Mouse (Mus musculus): ENCODE measurements around the gene Bcan.
A peak's percentile ranks its signal among the peaks of the same experiment; 100 is the strongest.

The Bcan gene

GRCm38 (mm10) chr3:88000181-88000580 lies at the start of gene Bcan:
Gene Bcan (minus strand): TSS chr3:88000230.
- DNase-seq (ENCODE audit: low spot score): no peak

- no peak for DNase-seq (ENCODE audit: low spot score)
These were observed 49.5 kb upstream of the Bcan start for GRCm38 (mm10) chr3:88049532-88049931.

- peak; percentile 93 for DNase-seq (ENCODE audit: low spot score)
These were observed 42.8 kb upstream of the Bcan start, which contains the start of gene Gpatch4 for GRCm38 (mm10) chr3:88042661-88043421. Gene Gpatch4 (plus strand): TSS chr3:88043108.

- no peak for DNase-seq (ENCODE audit: low spot score)
These were observed 35.7 kb upstream of the Bcan start for GRCm38 (mm10) chr3:88035561-88036293.

- no peak for DNase-seq (ENCODE audit: low spot score)
These were observed 33.5 kb upstream of the Bcan start for GRCm38 (mm10) chr3:88033506-88033905.

- DNase-seq (ENCODE audit: low spot score): no peak
These were observed 30.8 kb upstream of the Bcan start for GRCm38 (mm10) chr3:88030608-88031395.

- peak; percentile 44 for DNase-seq (ENCODE audit: low spot score)
These were observed 27.6 kb upstream of the Bcan start, which contains the start of gene Hapln2 for GRCm38 (mm10) chr3:88027434-88028186. Gene Hapln2 (minus strand): TSS chr3:88027583.

- no peak for DNase-seq (ENCODE audit: low spot score)
These were observed 26.8 kb upstream of the Bcan start for GRCm38 (mm10) chr3:88026823-88027222.

- no peak for DNase-seq (ENCODE audit: low spot score)
These were observed 23.4 kb upstream of the Bcan start for GRCm38 (mm10) chr3:88023192-88024074.

GRCm38 (mm10) chr3:88022322-88023191 lies 22.5 kb upstream of the Bcan start:
- DNase-seq (ENCODE audit: low spot score): peak; percentile 76

GRCm38 (mm10) chr3:88010634-88011265 lies 10.7 kb upstream of the Bcan start:
- DNase-seq (ENCODE audit: low spot score): no peak

- DNase-seq (ENCODE audit: low spot score): no peak
These were observed 6.1 kb upstream of the Bcan start for GRCm38 (mm10) chr3:88005822-88006786.

GRCm38 (mm10) chr3:88002291-88002976 lies 2.4 kb upstream of the Bcan start:
- DNase-seq (ENCODE audit: low spot score): no peak

GRCm38 (mm10) chr3:88000816-88001595 lies 976 bp upstream of the Bcan start:
- DNase-seq (ENCODE audit: low spot score): no peak

GRCm38 (mm10) chr3:87999243-87999895 lies 661 bp downstream of the Bcan start:
- no peak for DNase-seq (ENCODE audit: low spot score)

GRCm38 (mm10) chr3:87998747-87999146 lies 1.3 kb downstream of the Bcan start:
- no peak for DNase-seq (ENCODE audit: low spot score)
